Mouse (Mus musculus): ENCODE measurements at regions not wholly inside any gene's neighbourhood (a gene's known extent, or its start where the extent isn't known, plus 50 kb on each side); places are given as distances from the start of the nearest gene placed in this dataset. TPM values are rescaled to one million over a fixed set of nuclear protein-coding genes. Genes with fewer than 3 reads are reported as not detected.

GRCm38 (mm10) chr1:83496888-83497287, 88.9 kb upstream of the Sphkap start:
- 77% methylated on average over 2 of the region's 2 CpGs for WGBS
- no peak overlapping the region for H3K27ac ChIP-seq (replicated peaks)
- no peak overlapping the region for H3K4me3 ChIP-seq (replicated peaks)
- no peaks in the 10 kb centered on the region for H3K36me3 ChIP-seq
- no peaks in the 10 kb centered on the region for H3K27me3 ChIP-seq
- H3K4me1 ChIP-seq = no peaks in the 10 kb centered on the region
- no peak overlapping the region for H3K4me2 ChIP-seq (replicated peaks)
- no peak for ATAC-seq (ENCODE audit: insufficient number of reproducible peaks, low FRiP score, low TSS enrichment, low read depth)
- H3K9me3 ChIP-seq (replicated peaks) = no peaks in the 10 kb centered on the region
- H3K9ac ChIP-seq = no peak overlapping the region

- no peak overlapping the region for H3K4me3 ChIP-seq (replicated peaks)
- H3K4me1 ChIP-seq = no peaks in the 10 kb centered on the region
- H3K27ac ChIP-seq (replicated peaks) = no peak overlapping the region
- no peaks in the 10 kb centered on the region for H3K36me3 ChIP-seq
- H3K4me2 ChIP-seq (replicated peaks) = no peak overlapping the region
- no peaks in the 10 kb centered on the region for H3K27me3 ChIP-seq
- H3K9ac ChIP-seq = no peak overlapping the region
- no peak for ATAC-seq (ENCODE audit: insufficient number of reproducible peaks, low FRiP score, low TSS enrichment, low read depth)
- 29% methylated on average over 2 of the region's 2 CpGs for WGBS
- H3K9me3 ChIP-seq (replicated peaks) = no peaks in the 10 kb centered on the region
These were observed 88.4 kb upstream of the Sphkap start for GRCm38 (mm10) chr1:83496380-83496779.

GRCm38 (mm10) chr1:83495022-83495421, 87.0 kb upstream of the Sphkap start:
- Histone ChIP-seq H3K9me3 (replicated peaks) (no peaks in the 10 kb centered on the region), H3K9ac (no peak overlapping the region), H3K27me3 (no peaks in the 10 kb centered on the region), H3K4me3 (replicated peaks) (no peak overlapping the region), H3K4me2 (replicated peaks) (no peak overlapping the region), H3K27ac (replicated peaks) (no peak overlapping the region), H3K36me3 (no peaks in the 10 kb centered on the region), H3K4me1 (no peaks in the 10 kb centered on the region)
- no peak for ATAC-seq (ENCODE audit: insufficient number of reproducible peaks, low FRiP score, low TSS enrichment, low read depth)
- WGBS = 77% methylated on average over 4 of the region's 4 CpGs

GRCm38 (mm10) chr1:83479111-83479510, 71.1 kb upstream of the Sphkap start:
- H3K27me3 ChIP-seq = no peaks in the 10 kb centered on the region
- ATAC-seq (ENCODE audit: insufficient number of reproducible peaks, low FRiP score, low TSS enrichment, low read depth) = no peak
- H3K4me2 ChIP-seq (replicated peaks) = no peak overlapping the region
- H3K27ac ChIP-seq (replicated peaks) = no peak overlapping the region
- H3K9ac ChIP-seq = no peak overlapping the region
- H3K9me3 ChIP-seq (replicated peaks) = no peaks in the 10 kb centered on the region
- H3K4me3 ChIP-seq (replicated peaks) = no peak overlapping the region
- 61% methylated on average over 2 of the region's 2 CpGs for WGBS
- H3K36me3 ChIP-seq = no peaks in the 10 kb centered on the region
- H3K4me1 ChIP-seq = no peaks in the 10 kb centered on the region

Small RNAs in the stretch of these regions (microRNA-seq; reads per million reads assigned to microRNA genes)
- not detected for gene Gm25754 (ENCODE audit: borderline number of aligned reads)
